Mouse (Mus musculus) limb, embryonic 14.5 days (tissue): Measurements from ENCODE around the gene Sh3pxd2a. TPM values are rescaled to one million over a fixed set of nuclear protein-coding genes. Genes with fewer than 3 reads are reported as not detected.

Source experiments
- ATAC-seq: fragments of 200-750 bp; cut with Nextera tagmentation; 2 replicates; pipeline ENCODE4 v1.8.0; 2017; ENCODE audit warnings: low read depth, moderate number of reproducible peaks, moderate TSS enrichment; ENCODE audit not compliant: low FRiP score
- DNase-seq: peaks from one replicate; pipeline ENCODE4 v3.0.0-alpha.2; 2015; ENCODE audit warnings: low spot score
- H3K27ac ChIP-seq: fragments of 300-500 bp; sonication (generic); replicated peaks from 2 replicates; pipeline ENCODE4 v1.5.1; 2014; ENCODE audit warnings: low read depth, mild to moderate bottlenecking, low read length, moderate library complexity, mixed read lengths
- H3K27me3 ChIP-seq: fragments of 300-500 bp; sonication (generic); 2 replicates; pipeline ENCODE4 v1.6.1; 2014; ENCODE audit warnings: low read length, mixed read lengths; ENCODE audit not compliant: control insufficient read depth, insufficient read depth
- H3K36me3 ChIP-seq: fragments of 300-500 bp; sonication (generic); 2 replicates; pipeline ENCODE4 v1.6.1; 2014; ENCODE audit warnings: mild to moderate bottlenecking, low read length, moderate library complexity, mixed read lengths; ENCODE audit not compliant: control insufficient read depth, insufficient read depth
- H3K4me1 ChIP-seq: fragments of 300-500 bp; sonication (generic); 2 replicates; pipeline ENCODE4 v1.6.1; 2014; ENCODE audit warnings: antibody characterized with exemption, low read length, mixed read lengths; ENCODE audit not compliant: control insufficient read depth, insufficient read depth
- H3K4me2 ChIP-seq: fragments of 300-500 bp; sonication (generic); replicated peaks from 2 replicates; pipeline ENCODE4 v1.6.1; 2014; ENCODE audit warnings: low read depth, mild to moderate bottlenecking, low read length, moderate library complexity; ENCODE audit not compliant: severe bottlenecking
- H3K4me3 ChIP-seq: fragments of 300-500 bp; sonication (generic); replicated peaks from 2 replicates; pipeline ENCODE4 v1.5.1; 2014; ENCODE audit warnings: low read length
- H3K9ac ChIP-seq: fragments of 300-500 bp; sonication (generic); 2 replicates; pipeline ENCODE4 v1.6.1; 2014; ENCODE audit warnings: mild to moderate bottlenecking, low read depth, low read length, moderate library complexity; ENCODE audit not compliant: severe bottlenecking
- H3K9me3 ChIP-seq: fragments of 300-500 bp; sonication (generic); 2 replicates; pipeline ENCODE4 v1.6.1; 2016; ENCODE audit warnings: low read length; ENCODE audit not compliant: control insufficient read depth
- POLR2A ChIP-seq: fragments of 200-500 bp; IDR thresholded peaks from 2 replicates; pipeline ENCODE4 v1.8.0; 2012; ENCODE audit warnings: inconsistent platforms, mild to moderate bottlenecking, moderate library complexity, borderline replicate concordance; ENCODE audit not compliant: insufficient read depth, insufficient read length; ENCODE audit errors: extremely low read depth
- WGBS: fragments of 180-500 bp; shearing (Covaris S2); extraction: QIAGEN DNeasy Blood & Tissue Kit; methylation state at CpG from one replicate; pipeline ENCODE4 v1.1.7; 2014; 5-methylcytosine and 5-hydroxymethylcytosine counted together
- polyA plus RNA-seq, 2 experiments: library from polyadenylated mRNA; depleted of rRNA in 1 of 2; stranded (reverse) in 1 of 2; unstranded in 1 of 2; fragments of >200 nt; fragmentation: Nextera tagmentation in 1 of 2; extraction: Ambion mirVana in 1 of 2; gene quantifications; 2 replicates each; pipeline versions ENCODE4 v1.2.1 to v1.2.3; 2012 to 2014

The Sh3pxd2a gene
- polyA plus RNA-seq, 2 experiments = 17.1 to 61.7 TPM

DNA sequence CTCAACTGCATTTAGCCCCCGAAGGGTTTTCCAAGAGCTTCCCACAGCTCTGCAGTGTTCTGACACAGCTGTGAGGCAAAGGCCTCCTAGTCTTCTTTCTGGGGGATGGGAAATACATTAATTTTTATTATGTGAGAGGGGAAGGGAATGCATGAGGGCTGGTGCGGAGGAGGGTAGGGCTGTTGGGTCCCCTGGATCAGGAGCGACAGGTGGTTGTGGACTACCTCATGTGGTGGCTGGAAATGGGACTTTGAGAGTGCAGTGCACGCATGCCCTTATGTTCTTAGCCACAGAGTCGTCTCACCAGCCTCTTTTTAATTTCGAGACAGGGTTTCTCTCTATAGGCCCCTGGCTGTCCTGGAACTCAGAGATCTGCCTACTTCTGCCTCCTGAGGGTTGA, 33.5 kb upstream of the Sh3pxd2a start:
- ATAC-seq (peak; percentile 48), DNase-seq (no peak)
- H3K4me2 ChIP-seq = no peak overlapping the region
- no peak overlapping the region; the same call in 1 of the 2 replicates for H3K27ac ChIP-seq
- no peaks in the 10 kb centered on the region for H3K27me3 ChIP-seq
- WGBS = 41% methylated on average over 6 of the region's 6 CpGs
- peaks cover 29% of the 10 kb centered on the region for H3K4me1 ChIP-seq
- no peak for TF ChIP-seq POLR2A
- H3K36me3 ChIP-seq = 0 out of 2 replicates have a peak, but pooled peaks cover 2% of the 10 kb centered on the region
- no peak overlapping the region for H3K9ac ChIP-seq
- H3K9me3 ChIP-seq = no peaks in the 10 kb centered on the region
- no peak overlapping the region for H3K4me3 ChIP-seq

DNA sequence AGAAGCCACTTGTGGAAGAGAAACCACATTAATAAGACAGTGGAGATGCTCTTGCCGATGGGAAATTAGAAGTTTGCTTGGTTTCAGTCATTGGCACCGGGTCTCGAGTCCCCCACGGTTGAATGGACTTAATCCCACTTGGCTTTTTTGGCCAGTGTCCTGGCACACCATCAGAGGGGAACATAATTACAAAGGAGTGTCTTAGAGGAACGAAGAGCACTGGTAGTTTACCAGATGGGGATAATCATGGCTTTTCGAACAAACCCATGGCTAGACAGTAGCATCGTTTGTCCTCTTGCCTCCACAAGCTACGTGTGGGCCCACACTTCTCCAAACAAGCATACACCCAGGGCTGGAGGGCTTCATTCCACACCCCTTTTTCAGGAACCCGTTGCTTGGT, 33.1 kb upstream of the Sh3pxd2a start:
- TF ChIP-seq POLR2A = no peak
- Histone ChIP-seq H3K27me3 (no peaks in the 10 kb centered on the region), H3K9ac (no peak overlapping the region), H3K4me1 (peaks cover 29% of the 10 kb centered on the region), H3K4me2 (no peak overlapping the region), H3K36me3 (0 out of 2 replicates have a peak, but pooled peaks cover 2% of the 10 kb centered on the region), H3K9me3 (no peaks in the 10 kb centered on the region), H3K27ac (no peak overlapping the region), H3K4me3 (no peak overlapping the region)
- no peak for DNase-seq
- 57% methylated on average over 9 of the region's 9 CpGs for WGBS
- ATAC-seq = no peak

DNA sequence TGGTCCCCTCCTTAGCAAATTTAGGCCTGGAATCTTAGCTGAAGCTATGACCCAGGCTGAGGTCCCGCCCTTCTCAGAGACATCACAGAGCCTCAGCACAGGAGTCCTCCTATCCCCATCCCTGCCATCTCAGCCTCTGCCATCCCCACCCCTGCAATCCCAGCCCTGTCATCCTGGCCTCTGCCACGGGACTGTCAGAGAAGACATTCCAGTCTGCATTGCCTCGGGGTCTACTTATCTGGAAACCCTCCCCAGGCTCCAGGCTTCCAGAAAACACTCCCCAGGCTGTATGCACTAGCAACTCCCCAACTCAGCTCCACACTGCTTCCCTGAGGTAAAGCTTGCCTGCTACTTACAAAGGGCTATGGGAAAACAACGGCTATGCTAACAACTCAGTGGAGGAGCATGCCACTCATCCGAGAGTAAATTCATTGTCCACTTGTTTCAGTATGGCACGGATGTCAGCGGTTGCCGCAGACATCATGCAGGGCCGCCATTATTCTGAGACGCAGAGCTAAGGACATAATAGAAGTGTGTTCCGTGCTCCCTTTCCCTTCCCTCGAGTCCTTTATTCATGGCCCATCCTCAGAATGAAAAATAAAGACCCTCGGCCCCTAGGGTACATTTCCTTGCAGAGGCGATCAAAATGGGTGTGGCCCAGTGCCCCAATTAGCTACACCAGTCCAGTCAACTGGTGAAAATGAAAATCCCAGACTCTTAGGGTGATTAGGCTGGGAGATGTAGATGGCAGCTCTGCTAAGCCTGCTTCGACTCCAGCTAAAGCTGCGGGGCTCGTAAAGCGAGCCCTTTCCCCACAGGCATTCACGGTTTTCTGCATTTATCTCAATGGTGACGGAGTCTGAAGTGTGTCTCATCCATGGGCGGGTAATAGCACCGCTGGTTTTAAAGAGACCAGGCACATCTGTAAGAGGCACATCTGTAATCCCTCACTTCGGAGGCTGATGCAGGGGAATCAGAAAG, 29.1 kb upstream of the Sh3pxd2a start:
- Histone ChIP-seq H3K9ac (no peak overlapping the region), H3K4me3 (no peak overlapping the region), H3K4me1 (peaks cover 18% of the 10 kb centered on the region), H3K27me3 (no peaks in the 10 kb centered on the region), H3K27ac (no peak overlapping the region; the same call in 1 of the 2 replicates), H3K36me3 (no peaks in the 10 kb centered on the region), H3K4me2 (no peak overlapping the region), H3K9me3 (no peaks in the 10 kb centered on the region)
- ATAC-seq (no peak), DNase-seq (no peak)
- TF ChIP-seq POLR2A = no peak
- 59% methylated on average over 23 of the region's 23 CpGs for WGBS

DNA sequence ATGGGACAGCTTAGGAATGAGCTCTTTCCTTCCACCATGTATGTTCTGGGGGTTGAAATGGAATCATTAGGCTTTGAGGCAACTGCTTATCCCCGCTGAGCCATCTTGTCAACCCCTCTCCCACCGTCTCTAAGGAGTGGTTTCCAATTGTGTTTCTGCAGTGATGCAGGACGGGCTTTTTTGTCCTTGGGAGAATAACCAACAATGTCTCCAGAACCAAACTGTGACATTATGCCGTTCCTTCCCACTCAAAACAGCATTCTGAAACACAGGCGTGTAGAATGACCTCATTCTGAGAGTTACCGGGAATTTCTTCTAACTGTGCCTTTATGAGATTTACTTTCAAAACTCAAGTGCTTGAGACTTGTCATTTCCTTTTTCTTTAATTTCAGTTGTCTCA, 28.2 kb upstream of the Sh3pxd2a start:
- H3K4me1 ChIP-seq = peaks cover 9% of the 10 kb centered on the region
- no peak for DNase-seq
- no peak overlapping the region for H3K4me2 ChIP-seq
- no peaks in the 10 kb centered on the region for H3K36me3 ChIP-seq
- 83% methylated on average over 6 of the region's 6 CpGs for WGBS
- no peak overlapping the region for H3K9ac ChIP-seq
- H3K27me3 ChIP-seq = no peaks in the 10 kb centered on the region
- H3K27ac ChIP-seq = no peak overlapping the region
- H3K9me3 ChIP-seq = no peaks in the 10 kb centered on the region
- no peak for ATAC-seq
- TF ChIP-seq POLR2A = no peak
- no peak overlapping the region for H3K4me3 ChIP-seq

DNA sequence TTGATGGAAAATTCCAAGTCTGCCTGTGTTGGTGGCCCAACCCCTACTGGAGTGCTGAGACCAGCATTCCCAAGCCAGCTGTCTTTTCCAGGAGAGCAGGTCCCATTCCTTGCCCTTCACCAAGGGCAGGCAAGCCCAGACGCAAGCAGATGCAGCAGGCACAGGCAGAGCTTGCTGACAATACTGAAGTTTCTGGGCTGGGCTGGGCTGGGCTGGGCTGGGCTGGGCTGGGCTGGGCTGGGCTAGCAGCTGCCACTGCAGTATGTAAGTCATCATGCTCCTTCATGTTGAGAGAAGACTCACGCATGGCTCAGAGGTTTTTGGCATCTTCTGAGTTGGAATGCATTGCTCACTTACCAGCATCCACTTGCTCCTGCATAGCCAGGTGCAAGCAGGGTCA, 27.7 kb upstream of the Sh3pxd2a start:
- Histone ChIP-seq H3K4me1 (0 out of 2 replicates have a peak, but pooled peaks cover 5% of the 10 kb centered on the region), H3K27ac (no peak overlapping the region), H3K4me2 (no peak overlapping the region), H3K9ac (no peak overlapping the region), H3K4me3 (no peak overlapping the region), H3K36me3 (no peaks in the 10 kb centered on the region), H3K9me3 (no peaks in the 10 kb centered on the region), H3K27me3 (no peaks in the 10 kb centered on the region)
- 76% methylated on average over 2 of the region's 2 CpGs for WGBS
- no peak for TF ChIP-seq POLR2A
- DNase-seq = no peak
- peak; percentile 47; the same call in 1 of the 2 replicates for ATAC-seq
